Mouse (Mus musculus): ENCODE results near the gene Sh3pxd2a.

Gene Sh3pxd2a

DNA sequence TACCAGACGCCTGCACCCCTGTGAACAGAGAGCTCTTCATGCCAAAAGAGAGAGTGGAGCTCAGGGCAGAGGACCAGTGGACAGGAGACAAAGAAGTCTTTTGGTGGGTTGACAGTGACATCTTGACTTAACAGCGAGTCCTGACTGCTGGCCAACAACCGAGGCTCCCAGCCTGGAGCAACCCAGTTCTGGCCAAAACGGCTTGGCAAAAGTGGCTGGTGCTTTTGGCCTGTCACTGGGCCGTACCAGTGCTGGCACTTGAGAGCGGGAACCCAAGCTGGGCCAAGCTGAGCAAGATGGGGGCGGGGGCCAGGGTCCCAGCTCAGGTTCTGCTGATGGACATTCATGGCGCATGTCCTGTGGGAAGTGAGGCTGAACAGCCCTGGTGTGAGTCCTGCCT, 97.6 kb downstream of the Sh3pxd2a start:
- DNase-seq: peak; percentile 76

DNA sequence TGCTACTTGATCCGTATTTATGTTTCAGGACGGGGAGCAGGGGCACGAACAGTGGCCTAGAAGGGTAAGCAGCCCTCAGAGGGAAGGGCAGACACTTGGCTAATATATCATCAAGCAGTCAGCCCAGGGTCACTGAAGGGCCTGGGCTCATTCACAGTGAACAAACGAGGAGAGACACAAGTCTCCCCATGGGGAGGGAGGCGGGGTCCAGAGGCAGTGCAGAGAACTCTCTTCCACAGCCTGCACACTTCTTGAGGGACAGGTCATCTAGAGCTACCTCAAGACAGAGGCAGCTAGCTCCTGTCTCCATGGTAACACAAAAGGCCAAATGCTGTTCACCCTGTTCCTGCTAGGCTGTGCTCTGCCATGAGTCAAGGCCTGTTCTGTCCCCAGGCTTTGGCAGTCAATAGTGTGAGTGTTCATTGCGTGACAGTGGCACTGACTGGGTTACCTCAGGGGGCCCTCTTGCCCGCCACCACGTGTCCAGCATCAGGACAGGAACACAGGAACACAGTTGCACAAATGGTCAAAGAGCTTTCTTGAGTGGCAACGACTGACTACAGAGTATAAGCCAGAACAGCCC, 101.0 kb downstream of the Sh3pxd2a start:
- DNase-seq: no peak

DNA sequence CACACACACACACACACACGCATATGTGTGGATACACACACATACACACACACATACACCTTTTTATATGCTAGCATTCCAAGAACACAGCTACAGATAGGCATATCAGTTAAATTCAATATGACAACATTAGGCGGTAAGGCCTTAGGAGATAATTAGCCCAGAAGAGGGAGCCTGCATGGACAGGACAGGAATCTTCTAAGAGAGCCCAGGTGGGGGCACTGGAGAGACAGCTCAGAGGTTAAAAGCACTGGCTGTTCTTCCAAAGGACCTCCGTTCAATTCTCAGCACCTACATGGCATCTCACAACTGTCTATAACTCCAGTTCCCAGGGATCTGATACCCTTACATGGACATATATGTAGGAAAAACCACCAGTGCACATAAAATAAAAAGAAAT, 103.3 kb downstream of the Sh3pxd2a start:
- DNase-seq: no peak

DNA sequence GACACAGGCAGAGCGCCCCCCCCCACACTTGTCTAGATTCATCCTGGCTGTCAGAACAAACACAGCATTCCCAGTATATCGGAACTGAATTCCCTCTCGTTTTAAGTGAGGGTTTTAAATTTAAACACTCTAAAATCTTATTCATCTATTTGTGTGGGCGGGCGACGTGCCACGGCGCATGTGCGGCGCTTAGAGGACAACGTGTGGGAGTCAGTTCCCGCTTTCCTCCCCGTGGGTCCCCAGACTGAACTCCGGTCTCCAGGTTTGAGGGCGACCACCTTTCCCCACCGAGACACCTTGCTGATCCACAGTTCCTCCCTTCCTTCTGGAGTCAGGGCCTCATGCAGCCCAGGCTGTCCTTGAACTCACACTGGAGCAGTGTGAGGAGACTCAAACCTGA, 104.2 kb downstream of the Sh3pxd2a start:
- DNase-seq: no peak

DNA sequence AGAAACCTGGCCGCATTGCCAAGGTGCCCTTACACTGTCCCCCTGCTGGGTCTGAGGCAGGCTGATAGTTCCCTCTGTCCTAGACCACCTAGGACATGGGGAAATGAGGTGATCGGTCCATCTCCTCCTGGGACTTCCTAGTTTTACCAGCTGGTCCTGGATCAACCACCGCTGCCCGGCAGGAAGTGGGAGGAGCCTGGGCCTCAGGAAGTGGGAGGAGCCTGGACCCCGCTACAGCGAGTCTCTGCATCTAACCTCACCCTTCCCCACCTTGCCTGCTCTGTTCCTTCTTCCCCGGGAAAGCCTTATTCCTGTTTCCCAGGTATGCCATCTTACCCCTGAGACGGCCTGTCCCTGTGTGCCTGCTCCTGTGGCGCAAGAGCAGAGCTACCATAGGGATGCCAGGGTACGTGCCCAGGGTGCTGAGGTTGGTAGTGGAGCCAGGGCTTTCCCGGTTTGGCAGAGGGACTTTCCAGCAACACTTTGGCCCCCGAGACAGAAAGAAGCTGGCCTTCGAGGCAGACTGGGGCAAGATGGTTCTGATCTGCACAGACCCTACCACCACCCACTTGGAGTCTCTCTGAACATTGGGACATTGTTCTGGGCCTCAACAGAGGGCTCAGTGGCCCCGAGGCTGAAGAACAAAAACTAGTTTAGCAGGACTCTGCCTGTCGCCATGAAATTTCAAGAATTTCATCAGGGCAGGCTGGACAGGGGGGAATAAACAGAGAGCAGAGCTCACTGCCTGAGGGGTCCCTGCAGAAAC, 104.9 kb downstream of the Sh3pxd2a start:
- DNase-seq: no peak

DNA sequence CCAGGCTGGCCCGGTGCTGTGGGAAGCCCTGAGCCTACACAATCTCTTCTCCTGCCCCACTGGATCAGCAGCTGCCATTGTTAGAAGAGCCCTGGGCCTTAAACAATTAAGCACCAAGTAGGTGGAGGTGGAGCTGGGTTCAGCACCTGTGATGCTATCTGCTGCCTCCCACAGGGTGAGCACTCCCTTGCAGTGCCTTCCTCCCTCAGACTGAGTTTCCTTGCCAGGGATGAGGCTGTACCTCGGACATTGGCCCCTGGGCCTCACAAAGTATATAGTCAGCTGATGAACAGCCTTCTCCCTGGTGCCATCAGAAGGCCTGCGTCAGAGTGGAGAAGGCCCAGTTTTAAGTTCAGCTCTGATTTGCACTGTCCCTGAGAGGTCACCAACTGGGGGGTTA, 106.9 kb downstream of the Sh3pxd2a start:
- no peak for DNase-seq

DNA sequence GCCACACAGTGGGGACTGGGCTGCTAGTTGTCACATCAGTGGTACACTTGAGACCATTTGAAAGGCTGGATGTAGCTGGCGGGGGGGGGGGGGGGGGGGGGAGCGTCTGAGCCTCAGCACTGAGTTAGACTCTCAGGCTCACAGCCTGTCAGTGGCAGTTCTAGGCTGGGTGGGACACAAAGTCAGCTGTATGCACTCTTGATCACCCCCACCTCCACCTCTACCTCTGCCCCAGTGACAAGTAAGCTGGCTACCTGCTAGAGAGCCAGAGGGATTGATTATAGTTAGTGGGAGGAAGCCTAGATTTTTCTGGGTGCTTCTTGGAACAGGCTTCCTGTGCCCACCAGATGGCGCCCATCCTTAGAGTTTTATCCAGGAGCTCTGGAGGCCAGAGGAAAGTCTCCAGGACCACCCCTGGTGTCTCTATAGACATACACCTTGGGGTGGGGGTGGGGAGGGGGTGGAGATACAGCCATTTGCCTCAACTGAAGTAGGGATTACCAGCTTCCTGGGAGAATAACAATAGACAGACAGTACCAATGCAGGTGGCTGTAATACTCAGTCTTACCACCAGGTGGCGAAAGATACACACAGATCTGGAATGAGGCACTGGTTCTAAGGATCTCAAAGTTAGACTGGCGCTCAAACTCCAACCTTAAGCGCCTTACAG, 107.9 kb downstream of the Sh3pxd2a start:
- DNase-seq: peak; percentile 84

DNA sequence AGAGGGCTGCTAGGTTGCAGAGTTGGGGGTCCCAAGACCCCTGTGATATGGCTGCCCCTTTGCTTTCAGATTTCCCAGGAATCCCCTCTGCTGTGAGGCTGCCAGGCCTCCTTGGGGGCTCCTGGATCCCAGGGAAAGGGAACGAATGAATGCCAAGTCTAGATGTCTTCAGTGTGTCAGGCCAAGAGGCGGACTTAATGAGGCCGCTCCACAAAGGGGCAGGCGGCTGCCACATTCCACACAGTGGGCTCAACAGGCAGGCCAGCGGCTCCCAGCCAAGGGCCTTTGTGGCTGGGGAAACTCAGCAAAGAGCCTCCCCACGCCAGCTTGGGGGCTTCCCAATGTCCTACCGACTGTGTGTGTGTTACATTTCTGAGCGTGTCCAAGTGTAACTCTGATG, 109.7 kb downstream of the Sh3pxd2a start:
- no peak for DNase-seq

DNA sequence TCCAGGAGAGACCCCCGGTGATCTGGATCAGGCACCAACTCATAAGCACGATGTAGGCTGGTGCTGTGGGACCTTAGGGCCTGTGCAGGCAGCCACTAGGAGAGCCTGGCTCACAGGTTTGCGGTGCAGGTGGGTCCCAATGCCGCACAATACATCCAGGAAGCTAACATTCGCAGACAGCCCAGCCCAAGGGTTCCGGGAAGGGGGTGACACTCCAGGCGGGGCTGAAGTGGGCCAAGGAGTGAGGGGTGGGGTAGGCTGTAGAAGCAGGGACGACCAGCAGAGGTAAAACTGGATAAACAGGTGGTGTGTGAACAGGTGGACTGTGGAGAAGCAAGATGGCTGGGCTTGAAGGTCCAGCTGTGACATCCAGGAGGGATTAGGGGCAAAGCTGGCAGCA, 115.2 kb downstream of the Sh3pxd2a start:
- no peak for DNase-seq

DNA sequence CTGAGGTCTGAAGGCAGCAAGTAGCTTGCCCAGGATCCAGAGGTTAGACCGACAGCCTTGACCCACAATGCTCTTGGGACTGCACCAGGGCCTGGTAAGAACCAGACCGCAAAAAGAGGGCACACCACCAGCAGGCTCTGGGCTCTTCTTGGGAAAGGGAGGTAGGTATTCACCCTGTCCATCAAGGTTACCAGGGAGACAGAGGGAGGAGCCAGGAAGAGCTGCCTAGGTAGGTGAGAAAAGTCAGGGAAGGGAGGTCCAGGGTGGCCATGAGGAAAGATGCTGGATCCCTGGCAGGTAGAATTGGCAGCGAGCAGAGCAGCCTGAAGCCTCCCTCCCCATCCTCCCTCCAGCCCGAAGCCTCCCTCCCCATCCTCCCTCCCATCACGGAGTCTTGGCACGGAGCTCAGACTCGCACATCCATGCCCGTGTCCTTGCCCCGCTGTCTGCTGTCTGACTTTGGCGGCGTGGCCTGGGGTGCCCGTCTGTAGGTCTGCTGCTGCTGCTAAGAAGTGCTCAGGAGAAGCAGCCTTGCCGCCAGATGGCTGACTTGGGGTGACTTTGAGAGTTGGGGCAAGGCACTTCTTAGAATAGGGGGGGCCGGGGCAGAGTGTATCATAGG, 115.7 kb downstream of the Sh3pxd2a start:
- no peak for DNase-seq

DNA sequence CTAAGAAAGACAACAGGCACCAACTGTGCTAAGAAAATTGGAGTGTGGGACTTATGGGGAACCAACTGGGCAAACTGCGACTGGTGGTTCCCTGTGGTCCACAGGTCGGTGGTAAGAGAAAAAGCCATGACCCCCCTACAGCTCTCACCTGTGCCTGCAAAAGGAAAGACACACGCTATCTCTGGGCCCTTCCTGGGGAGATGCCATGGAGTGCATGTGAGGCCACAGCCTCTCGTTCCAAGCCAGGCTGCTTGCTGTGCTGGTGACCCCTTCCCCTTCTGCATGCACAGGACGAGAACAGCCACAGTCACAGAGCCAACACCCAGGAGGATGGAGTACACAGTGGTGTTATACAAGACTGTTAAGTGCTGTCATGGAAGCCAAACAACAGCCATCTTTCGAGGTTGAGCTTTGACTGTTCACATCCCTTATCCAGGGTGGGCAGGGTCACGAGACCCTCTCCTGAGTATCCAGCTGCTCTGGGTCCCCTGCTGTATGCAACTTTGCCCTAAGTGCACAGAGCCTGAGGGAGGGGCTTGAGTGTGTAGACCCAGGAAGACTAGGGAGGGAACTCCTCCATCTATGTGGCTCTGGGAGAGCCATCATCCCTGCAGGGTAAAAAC, 117.1 kb downstream of the Sh3pxd2a start:
- no peak for DNase-seq

DNA sequence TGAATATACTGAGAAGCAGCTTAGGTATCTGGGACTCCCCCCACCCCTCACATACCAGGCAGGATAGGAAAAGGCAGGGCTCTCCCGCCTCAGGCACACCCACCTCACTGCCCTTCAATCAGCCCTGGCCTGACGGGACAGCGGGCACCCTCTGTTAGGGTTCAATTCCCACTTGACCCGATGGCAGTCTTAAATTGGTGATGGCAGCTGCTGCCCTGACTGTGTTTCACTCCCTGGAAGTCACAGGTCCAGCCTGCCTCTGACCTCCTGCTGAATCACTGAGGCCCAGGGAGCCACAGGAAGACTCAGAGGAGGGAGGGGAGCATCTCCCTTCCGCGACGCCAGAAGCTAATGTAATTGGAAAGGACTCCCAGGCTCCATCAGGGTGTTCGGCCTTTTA, 117.6 kb downstream of the Sh3pxd2a start:
- DNase-seq: no peak

DNA sequence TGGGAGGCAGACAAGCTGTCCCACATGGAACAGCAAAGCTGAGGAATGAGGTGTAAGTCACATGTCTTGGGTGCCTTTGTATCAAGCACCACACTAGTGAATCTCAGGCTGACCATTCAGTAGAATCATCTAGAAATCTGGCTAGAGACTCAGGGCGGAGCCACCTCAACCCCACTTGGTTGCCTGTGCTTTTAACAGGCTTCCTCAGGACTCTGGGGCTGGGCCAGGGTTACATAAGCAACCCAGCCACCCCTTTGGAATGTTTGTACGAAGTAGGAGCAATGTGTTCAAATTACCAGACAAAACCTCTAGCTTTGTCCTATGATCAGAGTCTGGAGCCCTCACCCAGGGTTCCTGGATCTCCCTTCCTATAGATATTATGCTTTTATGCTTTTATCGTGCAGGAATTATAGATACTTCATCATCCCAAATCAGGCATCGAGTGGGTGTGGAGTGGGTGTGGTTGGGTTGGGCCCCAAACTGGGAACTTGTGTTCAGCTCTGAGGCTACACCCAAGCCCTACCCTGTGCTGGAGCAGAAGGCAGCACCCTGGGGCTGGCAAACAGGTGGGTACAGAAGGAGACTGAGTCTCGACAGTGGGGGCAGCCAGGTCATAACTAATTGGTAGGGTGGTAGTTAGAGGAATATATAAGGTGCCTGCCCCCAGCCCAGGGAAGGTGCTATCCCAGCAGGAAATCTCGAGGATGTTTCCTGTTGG, 118.2 kb downstream of the Sh3pxd2a start:
- DNase-seq: no peak

DNA sequence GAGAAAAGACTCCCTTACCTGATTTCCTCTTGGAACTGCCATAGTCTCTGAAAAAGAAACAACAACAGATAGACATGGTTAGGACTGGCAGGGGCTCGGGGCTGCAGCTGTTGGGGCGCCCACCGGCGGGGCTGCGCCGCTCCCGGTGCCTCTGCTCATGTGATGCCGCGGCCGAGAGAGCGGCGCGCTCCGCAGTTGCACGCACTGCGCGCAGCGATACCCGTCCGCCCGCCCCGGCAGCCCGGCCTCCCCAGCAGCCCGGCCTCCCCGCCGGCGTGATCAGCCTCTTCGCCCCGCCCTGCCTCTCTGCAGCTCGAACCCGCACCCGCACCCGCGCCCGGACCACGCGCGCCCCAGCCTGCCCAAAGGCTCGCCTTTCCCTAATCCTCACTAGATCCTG, 120.8 kb downstream of the Sh3pxd2a start:
- peak; percentile 37 for DNase-seq

DNA sequence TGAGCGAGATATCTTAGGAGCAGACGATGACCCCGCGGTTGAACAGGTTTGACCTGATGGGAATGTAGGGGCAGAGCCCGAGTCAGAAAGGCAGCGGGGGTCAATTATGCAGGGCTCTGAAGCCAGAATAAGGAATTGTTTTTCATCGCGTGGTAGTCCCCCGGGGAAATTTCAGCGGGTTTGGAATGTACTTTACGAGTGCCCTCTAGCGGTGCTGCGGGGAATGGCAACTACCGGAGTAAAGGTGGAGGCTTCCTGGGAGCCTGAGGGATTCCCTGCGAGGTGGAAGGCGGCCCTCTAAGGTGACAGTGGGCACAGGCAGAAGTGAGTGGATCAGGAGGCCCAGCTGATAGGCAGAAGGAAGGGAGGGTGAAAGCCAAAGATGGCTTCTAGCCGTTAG, 125.0 kb downstream of the Sh3pxd2a start:
- peak; percentile 88 for DNase-seq

DNA sequence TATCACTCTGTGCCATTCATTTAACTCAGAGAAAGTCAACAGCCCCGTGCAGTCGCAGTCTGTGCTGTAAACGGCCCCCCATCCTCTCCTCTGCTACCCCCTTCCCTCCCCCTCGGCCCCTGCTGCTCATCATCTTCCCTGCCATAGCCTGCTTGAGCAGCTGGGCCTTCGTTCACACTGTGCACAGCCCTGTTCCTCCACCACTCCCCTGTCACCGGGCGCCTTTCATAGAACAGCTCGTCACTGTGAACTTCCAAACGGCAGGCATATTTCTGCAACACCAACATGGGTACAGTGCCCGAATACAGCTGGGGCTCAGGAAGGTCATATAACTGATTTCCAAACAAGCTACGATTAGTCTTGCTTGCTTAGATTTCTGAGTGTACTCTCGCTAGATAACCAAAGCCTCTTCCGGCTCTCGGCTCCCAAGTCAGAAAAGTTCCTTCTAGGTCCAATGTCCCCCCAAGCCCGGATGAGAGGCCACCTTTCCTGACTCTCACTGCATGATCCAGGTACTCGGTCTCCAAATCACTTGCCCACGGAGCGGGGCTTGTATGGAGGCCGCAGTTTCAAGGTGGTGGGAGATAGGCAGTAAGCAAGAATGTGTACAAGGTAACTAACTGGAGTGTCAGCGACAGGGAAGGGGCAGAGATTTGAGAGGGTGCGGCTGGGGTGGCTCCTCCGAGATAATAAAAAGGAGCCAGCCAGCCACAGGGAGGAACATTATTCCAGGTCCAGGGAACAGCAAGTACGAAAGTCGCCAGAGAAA, 125.6 kb downstream of the Sh3pxd2a start:
- DNase-seq: no peak

DNA sequence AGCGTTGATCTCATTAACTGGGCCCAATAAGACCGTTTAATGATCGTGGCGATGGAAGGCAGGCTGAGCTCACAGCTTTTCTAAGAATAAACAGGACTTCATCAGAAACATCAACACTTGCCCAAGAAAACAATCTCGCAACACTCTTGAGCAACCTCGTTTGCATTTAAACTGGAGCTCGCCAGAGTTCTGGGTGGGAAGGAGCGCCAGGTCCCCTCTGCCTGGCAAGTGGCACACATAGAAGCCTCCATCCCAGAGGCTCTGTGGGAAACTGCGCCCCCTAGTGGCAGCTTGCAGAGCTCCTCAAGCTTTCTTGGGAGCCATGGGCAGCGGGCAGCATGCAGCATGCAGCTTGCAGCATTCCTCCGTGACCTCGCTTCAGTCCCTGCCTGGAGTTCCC, 126.5 kb downstream of the Sh3pxd2a start:
- DNase-seq: peak; percentile 93

DNA sequence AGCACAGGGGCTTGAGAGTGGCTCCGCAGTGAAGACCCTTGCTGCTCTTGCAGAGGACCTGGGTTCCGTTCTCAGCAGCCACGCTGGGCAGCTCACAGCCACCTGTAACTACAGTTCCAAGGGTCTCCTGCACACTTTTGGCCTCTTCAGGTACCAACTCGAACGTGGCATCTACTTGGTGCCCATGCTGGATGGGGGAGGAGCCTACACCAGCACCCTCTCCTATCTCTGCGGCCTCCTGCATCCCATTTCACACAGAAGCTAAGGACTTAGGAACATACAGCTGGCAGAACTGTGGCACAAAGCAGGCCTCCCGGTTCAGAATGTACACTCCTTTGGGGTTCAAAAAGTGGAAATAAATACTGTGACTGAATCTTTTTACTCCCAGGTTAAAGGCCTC, 127.0 kb downstream of the Sh3pxd2a start:
- no peak for DNase-seq

DNA sequence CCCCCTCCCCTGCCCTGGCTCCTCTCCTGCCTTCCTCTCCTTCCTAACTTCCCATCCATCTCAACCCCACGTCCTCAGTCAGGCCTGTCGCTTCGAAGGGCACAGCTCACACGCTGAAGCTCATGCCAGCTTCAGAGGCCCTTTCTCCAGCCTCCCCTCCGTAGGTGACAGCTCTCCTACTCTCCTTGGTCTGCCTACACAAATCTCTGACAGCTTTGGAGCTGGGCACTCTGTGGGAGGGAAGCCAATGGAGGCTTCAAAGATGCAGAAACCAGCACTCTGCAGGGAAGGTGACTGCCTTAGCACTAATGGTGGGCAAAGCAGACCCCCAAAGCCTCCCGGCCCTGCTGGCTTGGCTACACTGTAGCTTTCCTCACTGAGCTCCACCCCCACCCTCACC, 128.9 kb downstream of the Sh3pxd2a start:
- DNase-seq: no peak

DNA sequence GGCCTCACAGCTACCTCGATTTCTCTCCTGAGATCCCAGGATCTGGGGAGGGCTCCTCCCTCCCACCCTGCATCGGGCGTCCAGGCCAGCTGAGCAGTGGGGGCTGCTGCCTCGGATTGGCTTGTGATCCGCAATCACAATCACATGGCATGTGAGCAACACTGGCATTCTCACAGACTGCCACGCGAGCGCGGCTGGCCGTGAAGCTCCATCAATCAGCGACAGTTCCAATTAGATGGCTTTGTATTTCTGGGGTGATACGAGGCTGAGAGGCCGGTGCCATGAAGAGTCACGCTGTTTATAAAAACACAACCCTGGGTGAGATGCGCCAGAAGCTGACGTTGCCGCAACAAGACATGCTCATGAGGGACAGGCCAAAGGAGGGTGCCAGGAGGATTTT, 129.5 kb downstream of the Sh3pxd2a start:
- DNase-seq: no peak

DNA sequence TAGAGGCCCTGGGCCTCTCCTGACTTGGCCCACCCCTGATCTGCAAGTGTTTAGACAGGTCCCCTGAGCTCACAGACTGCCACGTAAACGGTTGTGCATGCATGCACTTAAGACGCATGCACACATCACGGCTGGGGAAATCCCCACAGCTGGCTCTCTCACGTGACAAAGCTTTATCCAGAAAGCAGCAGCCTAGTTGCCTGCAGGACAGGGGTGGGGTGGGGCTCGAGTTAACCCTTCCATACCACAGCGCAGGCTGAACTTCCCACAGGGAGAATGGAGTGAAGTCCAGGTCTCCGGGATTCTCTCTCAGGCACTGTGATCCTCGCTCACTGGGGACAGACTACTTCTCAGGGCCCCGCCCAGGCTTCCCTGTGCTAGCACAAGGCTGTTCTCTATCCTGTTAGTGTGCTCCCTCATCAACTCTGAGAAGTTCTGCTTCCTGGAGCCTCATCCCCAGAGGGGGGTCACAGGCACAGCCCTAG, 133.4 kb downstream of the Sh3pxd2a start:
- no peak for DNase-seq

DNA sequence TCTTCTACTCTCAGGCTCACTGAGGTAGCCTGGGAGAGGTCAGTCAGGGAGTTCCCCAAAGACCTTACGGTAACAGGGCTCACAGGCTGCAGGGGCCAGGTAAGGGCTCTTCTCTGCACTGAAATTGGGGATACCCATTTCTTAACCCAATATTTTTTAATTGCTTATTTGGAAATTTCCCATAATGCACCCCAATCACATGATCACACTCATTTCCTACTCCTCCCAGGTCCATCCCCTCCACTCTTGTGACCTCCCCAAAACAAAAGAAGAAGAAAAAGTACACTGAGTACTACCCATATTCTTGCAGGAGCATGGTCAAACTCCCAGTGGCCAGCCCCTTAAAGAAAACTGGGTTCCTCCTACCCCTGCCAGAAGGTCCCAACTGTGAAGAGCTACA, 135.1 kb downstream of the Sh3pxd2a start:
- DNase-seq: no peak
